Mouse (Mus musculus) lung, adult 2 months (tissue): ENCODE measurements around the gene Noxo1. TPM values are rescaled to one million over a fixed set of nuclear protein-coding genes. Genes with fewer than 3 reads are reported as not detected.

Experiments used
- DNase-seq: peaks from one replicate; pipeline ENCODE4 v3.0.0; 2022
- H3K4me1 ChIP-seq: fragments of 200-500 bp; 2 replicates; pipeline ENCODE4 v1.6.1; 2011; ENCODE audit warnings: low read length; ENCODE audit not compliant: control insufficient read depth, insufficient read depth
- H3K4me3 ChIP-seq: fragments of 200-500 bp; replicated peaks from 2 replicates; pipeline ENCODE3; 2011; ENCODE audit warnings: low read depth, mild to moderate bottlenecking, control low read depth, low read length; ENCODE audit errors: extremely low read depth
- CTCF ChIP-seq: fragments of 200-500 bp; IDR thresholded peaks from 2 replicates; pipeline ENCODE4 v1.5.1; 2011; ENCODE audit warnings: mild to moderate bottlenecking, low read length, control low read depth; ENCODE audit not compliant: insufficient read depth
- POLR2A ChIP-seq: fragments of 200-500 bp; IDR thresholded peaks from 2 replicates; pipeline ENCODE4 v1.6.1; 2011; ENCODE audit warnings: low read depth, mild to moderate bottlenecking, control low read depth, low read length, borderline replicate concordance; ENCODE audit errors: extremely low read depth
- WGBS: fragments of 180-500 bp; shearing (Covaris S2); methylation state at CpG from one replicate; pipeline ENCODE4 v1.1.7; 2018; 5-methylcytosine and 5-hydroxymethylcytosine counted together
- polyA plus RNA-seq: library from polyadenylated mRNA; depleted of rRNA; stranded (reverse); fragments of >200 nt; gene quantifications from 2 replicates; pipeline ENCODE4 v1.2.3, GENCODE M21; 2012

Gene Noxo1
- polyA plus RNA-seq, 1 experiment: 14.2 TPM

- DNase-seq: peak; percentile 67
- no peak for TF ChIP-seq POLR2A
- peak; percentile 81 for TF ChIP-seq CTCF
- 52% methylated on average over 2 of the region's 2 CpGs for WGBS
- Histone ChIP-seq H3K4me1 (peaks cover 7% of the 10 kb centered on the region; the same call in 1 of the 2 replicates), H3K4me3 (no peak overlapping the region)
These were observed 19.8 kb upstream of the Noxo1 start for GRCm38 (mm10) chr17:24676187-24676586.

GRCm38 (mm10) chr17:24676877-24677276 lies 19.2 kb upstream of the Noxo1 start:
- 91% methylated on average over 5 of the region's 5 CpGs for WGBS
- TF ChIP-seq POLR2A: no peak
- no peak for DNase-seq
- Histone ChIP-seq H3K4me3 (no peak overlapping the region), H3K4me1 (peaks cover 7% of the 10 kb centered on the region; the same call in 1 of the 2 replicates)

GRCm38 (mm10) chr17:24677500-24678080 lies 18.4 kb upstream of the Noxo1 start:
- 0 out of 2 replicates have a peak, but pooled peaks cover 5% of the 10 kb centered on the region for H3K4me1 ChIP-seq
- TF ChIP-seq CTCF (no peak), POLR2A (no peak)
- no peak overlapping the region for H3K4me3 ChIP-seq
- 92% methylated on average over 24 of the region's 24 CpGs for WGBS
- no peak for DNase-seq

- WGBS: 36% methylated on average over 16 of the region's 16 CpGs
- TF ChIP-seq POLR2A: no peak
- TF ChIP-seq CTCF: no peak
- Histone ChIP-seq H3K4me1 (peaks cover 4% of the 10 kb centered on the region; the same call in 1 of the 2 replicates), H3K4me3 (no peak overlapping the region)
- no peak for DNase-seq
These were observed 9.5 kb upstream of the Noxo1 start for GRCm38 (mm10) chr17:24686514-24686913.

GRCm38 (mm10) chr17:24687146-24687595 lies 8.9 kb upstream of the Noxo1 start:
- DNase-seq: peak; percentile 67
- WGBS: 2% methylated on average over 25 of the region's 25 CpGs

GRCm38 (mm10) chr17:24687599-24687998 lies 8.4 kb upstream of the Noxo1 start:
- Histone ChIP-seq H3K4me1 (peaks cover 4% of the 10 kb centered on the region; the same call in 1 of the 2 replicates), H3K4me3 (peak overlapping the region; percentile 31)
- TF ChIP-seq CTCF (no peak), POLR2A (no peak)
- no peak for DNase-seq
- 21% methylated on average over 23 of the region's 23 CpGs for WGBS

More at GRCm38 (mm10) chr17:24687146-24687595, 8.9 kb upstream of the Noxo1 start:
- Histone ChIP-seq H3K4me3 (peak overlapping the region; percentile 31), H3K4me1 (peaks cover 4% of the 10 kb centered on the region; the same call in 1 of the 2 replicates)
- TF ChIP-seq POLR2A (no peak), CTCF (no peak)

GRCm38 (mm10) chr17:24689251-24690081 lies 6.6 kb upstream of the Noxo1 start, which contains the start of gene Syngr3:
Syngr3 (minus strand) TSS chr17:24689955.
- no peak for DNase-seq
- Histone ChIP-seq H3K4me1 (peaks cover 4% of the 10 kb centered on the region; the same call in 1 of the 2 replicates), H3K4me3 (no peak within 1 kb of the TSS)
- TF ChIP-seq CTCF (no peak), POLR2A (no peak)
- 1% methylated on average over 54 of the region's 55 CpGs for WGBS

- Histone ChIP-seq H3K4me3 (no peak overlapping the region), H3K4me1 (peaks cover 4% of the 10 kb centered on the region)
- DNase-seq: no peak
- TF ChIP-seq POLR2A (no peak), CTCF (no peak)
- WGBS: 70% methylated on average over 5 of the region's 5 CpGs
These were observed 3.6 kb upstream of the Noxo1 start for GRCm38 (mm10) chr17:24692385-24692784.

GRCm38 (mm10) chr17:24695326-24696010 lies 566 bp upstream of the Noxo1 start:
- WGBS: 11% methylated on average over 51 of the region's 51 CpGs
- peak overlapping the region; percentile 64 for H3K4me3 ChIP-seq
- no peak for DNase-seq
- peaks cover 2% of the 10 kb centered on the region for H3K4me1 ChIP-seq
- no peak for TF ChIP-seq CTCF
- no peak for TF ChIP-seq POLR2A
